Mouse (Mus musculus): Measurements from ENCODE around the gene Senp1. TPM values are rescaled to one million over a fixed set of nuclear protein-coding genes. Genes with fewer than 3 reads are reported as not detected.

The Senp1 gene
- 2.0 and 2.9 TPM in 2 replicates for polyA plus RNA-seq (2021; fragmentation: Nextera tagmentation)
- long read RNA-seq, experiment 1, full-length matches to known transcripts: 9 of 24 reads
- long read RNA-seq, experiment 1, partial matches to known transcripts: 7 of 24 reads
- long read RNA-seq, experiment 1, other reads (novel, unspliced or antisense): 8 of 24 reads
- long read RNA-seq, experiment 2, partial matches to known transcripts: 0 of 2 reads
- long read RNA-seq, experiment 2, other reads (novel, unspliced or antisense): 2 of 2 reads

GRCm38 (mm10) chr15:98093121-98094011, at the start of gene Senp1:
Gene Senp1, minus strand, starts transcription at chr15:98093744.

GRCm38 (mm10) chr15:98092372-98093120, 998 bp downstream of the Senp1 start, which contains the start of gene Pfkm:
Gene Pfkm, plus strand, starts transcription at chr15:98092589.

GRCm38 (mm10) chr15:98003822-98004739, 89.5 kb downstream of the Senp1 start, which contains the start of gene Col2a1:
Gene Col2a1, minus strand, starts transcription at chr15:98004695.

Other genes with a start within 250 kb of the Senp1 start
- 2.2 and 3.2 TPM in 2 replicates for gene Hdac7, start 249.2 kb downstream of the Senp1 start, polyA plus RNA-seq (2021; fragmentation: Nextera tagmentation)
- gene Vdr, start 183.1 kb downstream of the Senp1 start, polyA plus RNA-seq (2021; fragmentation: Nextera tagmentation): 0.06 and 0.11 TPM in 2 replicates
- 52.2 and 69.5 TPM in 2 replicates for gene Tmem106c, start 129.5 kb downstream of the Senp1 start, polyA plus RNA-seq (2021; fragmentation: Nextera tagmentation)
- 0.16 and 0.18 TPM in 2 replicates for gene Col2a1, start 89.0 kb downstream of the Senp1 start, polyA plus RNA-seq (2021; fragmentation: Nextera tagmentation)
- gene Pfkm, start 1.2 kb downstream of the Senp1 start, polyA plus RNA-seq (2021; fragmentation: Nextera tagmentation): 138 and 159 TPM in 2 replicates
- 76.3 and 86.3 TPM in 2 replicates for gene Asb8, start 71.9 kb upstream of the Senp1 start, polyA plus RNA-seq (2021; fragmentation: Nextera tagmentation)
- 9.3 and 21.0 TPM in 2 replicates for gene Ccdc184, start 73.4 kb upstream of the Senp1 start, polyA plus RNA-seq (2021; fragmentation: Nextera tagmentation)
- 0.15 and 0.16 TPM in 2 replicates for gene Olfr288, start 101.8 kb upstream of the Senp1 start, polyA plus RNA-seq (2021; fragmentation: Nextera tagmentation)
- 0.09 and 0.17 TPM in 2 replicates for gene Gm44579, start 127.2 kb upstream of the Senp1 start, polyA plus RNA-seq (2021; fragmentation: Nextera tagmentation)
- gene Olfr287, start 127.3 kb upstream of the Senp1 start, polyA plus RNA-seq (2021; fragmentation: Nextera tagmentation): 4.3 and 7.3 TPM in 2 replicates
- not detected in 2 replicates for gene Olfr286, start 140.7 kb upstream of the Senp1 start, polyA plus RNA-seq (2021; fragmentation: Nextera tagmentation)
- gene H1fnt, start 163.5 kb upstream of the Senp1 start, polyA plus RNA-seq (2021; fragmentation: Nextera tagmentation): not detected in 2 replicates
- 2.7 and 3.1 TPM in 2 replicates for gene Zfp641, start 202.4 kb upstream of the Senp1 start, polyA plus RNA-seq (2021; fragmentation: Nextera tagmentation)
- not detected in 2 replicates for gene Olfr285, start 223.6 kb upstream of the Senp1 start, polyA plus RNA-seq (2021; fragmentation: Nextera tagmentation)
- gene Olfr284, start 247.2 kb upstream of the Senp1 start, polyA plus RNA-seq (2021; fragmentation: Nextera tagmentation): not detected in 2 replicates

Measured in left cerebral cortex, adult 6 months (tissue).